Mouse (Mus musculus) cerebellum, adult 9-11 months (tissue): ENCODE data around the gene Clec4a1.

Experiments used
- DNase-seq: peaks from one replicate; pipeline ENCODE4 v3.0.0; 2022

Clec4a1 gene

DNA sequence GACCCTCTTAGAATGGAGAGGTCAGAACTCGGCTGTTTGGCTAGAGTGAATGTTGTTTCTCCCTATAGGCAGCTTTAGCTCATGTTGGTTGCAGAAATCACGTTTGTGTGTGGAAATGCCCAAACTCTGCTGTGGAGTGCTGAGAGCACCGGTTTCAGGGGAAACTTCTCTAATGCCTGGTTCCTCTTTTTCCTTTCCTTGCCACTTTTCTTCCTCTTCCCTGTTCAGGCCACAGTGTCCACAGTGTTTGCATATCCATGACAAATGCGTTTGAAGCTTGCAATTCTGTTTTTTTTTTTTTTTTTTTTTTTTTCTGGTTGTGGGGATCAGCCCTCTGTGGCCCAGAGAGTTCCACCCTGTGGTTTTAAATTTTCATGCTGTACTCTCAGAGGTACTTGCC lies at the start of gene Clec4a1:
Clec4a1 (plus strand) TSS at position 398 of the 400 bp plus-strand sequence.
- DNase-seq, result no peak

DNA sequence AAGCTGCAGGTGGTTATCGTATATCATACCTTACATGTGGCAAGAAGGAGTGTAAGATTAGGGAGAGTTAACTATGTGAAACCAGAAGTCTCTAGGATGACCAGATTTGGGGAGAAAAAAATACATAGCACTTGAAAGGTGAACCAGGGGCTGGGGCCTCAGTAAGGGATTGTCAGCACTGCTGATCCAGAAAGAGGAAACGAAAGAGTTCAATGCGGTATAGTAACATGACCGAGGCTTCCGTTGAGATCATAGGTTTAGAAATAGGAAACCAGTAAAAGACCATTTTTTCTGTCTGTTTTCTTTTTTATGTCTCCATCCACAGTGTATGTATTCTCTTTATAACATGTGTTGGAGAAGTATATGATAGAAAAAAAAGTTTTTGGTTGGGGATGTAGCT lies 48.8 kb upstream of the Clec4a1 start:
- DNase-seq, result no peak

DNA sequence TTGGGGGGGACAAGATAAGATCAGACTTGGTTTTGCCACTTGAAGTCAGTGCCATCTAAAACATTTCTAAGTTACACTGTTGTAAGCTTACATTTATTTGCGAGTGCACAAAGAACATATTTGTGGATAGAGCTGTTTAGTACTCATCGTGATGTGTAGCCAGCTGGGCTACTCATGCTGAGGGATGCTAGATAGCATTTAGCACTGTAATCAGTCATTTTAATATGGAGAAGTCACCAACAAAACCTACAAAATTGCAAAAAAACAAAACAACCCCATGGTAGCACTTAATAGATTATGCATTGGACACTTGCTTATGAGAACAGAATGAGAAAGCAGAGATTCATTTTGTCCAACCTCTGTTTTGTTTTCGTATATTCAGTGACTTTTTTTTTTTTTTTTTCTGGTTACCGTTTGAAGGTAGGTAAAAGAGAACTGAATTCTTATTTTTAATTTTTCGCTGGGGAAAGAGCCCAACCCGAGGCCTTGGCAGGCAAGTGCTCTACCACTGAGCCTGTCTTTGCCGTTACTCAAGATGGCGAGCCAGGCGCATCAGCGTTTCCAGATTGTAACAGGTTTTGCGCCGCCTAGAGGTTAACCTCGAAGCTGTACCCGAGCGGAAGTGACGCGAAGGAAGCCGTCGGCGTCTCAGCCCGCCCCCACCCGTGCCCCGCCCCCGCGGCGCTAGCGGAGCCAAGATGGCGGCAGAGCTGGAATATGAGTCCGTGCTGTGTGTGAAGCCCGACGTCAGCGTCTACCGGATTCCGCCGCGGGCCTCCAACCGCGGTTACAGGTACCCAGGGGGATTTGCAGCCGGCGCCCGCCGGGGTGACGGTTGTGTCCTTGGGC lies 47.6 kb upstream of the Clec4a1 start, which contains the start of gene Necap1:
Necap1 (plus strand) TSS at position 604 of the 849 bp plus-strand sequence.
- peak; percentile 97 for DNase-seq

DNA sequence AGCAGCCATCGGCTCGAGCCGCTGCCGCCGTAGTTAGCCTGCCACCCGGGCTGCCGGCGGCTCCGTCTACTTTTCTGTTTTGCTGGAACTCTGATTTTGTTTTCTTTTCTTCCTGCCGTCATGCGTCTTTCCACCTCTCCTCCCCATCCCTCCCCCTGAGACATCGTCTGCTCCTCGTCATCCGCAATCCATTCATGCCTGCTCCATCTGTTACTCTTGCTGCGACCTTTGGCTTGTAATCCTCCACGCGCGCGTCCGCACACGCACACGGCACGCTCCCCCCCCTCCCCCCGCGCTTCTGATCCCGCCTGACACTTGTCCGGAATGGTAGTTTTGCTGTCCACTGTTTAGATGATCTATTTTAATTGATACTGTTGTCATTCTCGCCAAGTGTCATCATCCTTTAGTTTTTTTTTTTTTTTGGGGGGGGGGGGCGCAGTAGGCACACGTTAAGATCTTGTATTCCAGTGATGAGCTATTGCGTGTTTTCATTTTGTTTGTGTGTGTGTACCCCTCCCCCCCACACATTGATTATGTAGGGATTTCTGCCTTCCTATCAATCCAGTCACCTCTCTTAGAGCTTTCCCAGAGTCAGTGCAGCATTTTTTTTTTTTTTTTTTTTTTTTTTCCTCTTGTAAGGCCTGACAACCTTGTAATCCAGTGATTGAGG lies 46.8 kb upstream of the Clec4a1 start:
- DNase-seq, result peak; percentile 31

DNA sequence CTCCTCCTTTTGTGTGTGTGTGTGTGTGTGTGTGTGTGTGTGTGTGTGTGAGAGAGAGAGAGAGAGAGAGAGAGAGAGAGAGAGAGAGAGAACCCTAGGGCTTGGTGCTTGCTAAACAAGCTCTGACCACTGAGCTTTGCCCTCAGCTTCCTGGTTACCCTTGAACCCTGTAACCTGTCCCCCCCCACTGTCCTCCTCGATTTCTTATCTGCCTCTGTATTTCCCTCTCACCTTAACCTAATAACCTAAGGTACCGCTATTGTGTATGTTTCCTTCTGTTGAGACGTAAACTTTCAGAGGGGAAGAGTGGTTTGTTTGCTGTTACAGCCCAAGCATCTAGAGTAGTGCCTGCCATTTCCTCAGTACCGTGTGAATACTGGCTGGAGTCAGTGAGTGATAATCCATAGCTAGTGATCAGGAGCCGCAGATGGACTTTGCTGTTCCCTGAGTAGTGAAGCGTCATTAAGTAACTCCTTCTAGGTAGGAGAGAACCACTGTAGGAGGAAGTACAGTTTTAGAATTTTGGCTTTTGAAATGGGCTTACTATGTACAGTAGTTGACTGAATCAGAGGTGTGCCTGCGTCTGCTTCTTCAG lies 42.4 kb upstream of the Clec4a1 start:
- no peak for DNase-seq

DNA sequence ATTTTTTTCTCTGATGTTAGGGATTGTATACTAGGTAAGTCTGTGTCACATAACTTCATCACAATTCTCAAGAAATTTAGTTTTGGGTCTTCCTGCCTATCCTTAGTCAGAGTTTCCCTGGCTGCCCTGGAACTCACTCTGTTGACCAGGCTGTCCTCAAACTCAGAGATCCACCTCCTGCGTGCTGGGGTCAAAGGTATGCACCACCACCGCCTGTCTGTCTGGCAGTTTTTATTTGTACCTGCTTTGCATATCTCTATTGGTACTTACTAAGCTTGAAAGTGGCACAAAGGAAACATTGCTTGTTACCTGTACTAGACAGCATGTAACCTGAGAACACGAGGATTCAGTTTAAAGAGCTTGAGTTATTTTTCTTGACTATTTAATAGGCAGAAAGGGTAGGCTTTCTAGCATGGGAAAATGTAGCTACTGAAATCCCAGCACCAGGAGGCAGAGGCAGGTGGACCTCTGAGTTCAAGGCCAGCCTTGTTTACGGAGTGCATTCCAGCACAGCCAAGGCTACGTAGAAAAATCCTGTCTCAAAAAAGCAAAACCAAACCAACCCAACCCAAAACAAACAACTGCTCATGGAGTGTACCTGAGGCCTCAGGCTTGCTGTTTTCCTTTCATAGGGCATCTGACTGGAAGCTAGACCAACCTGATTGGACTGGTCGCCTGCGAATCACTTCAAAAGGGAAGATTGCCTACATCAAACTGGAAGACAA lies 41.7 kb upstream of the Clec4a1 start:
- DNase-seq, result no peak

DNA sequence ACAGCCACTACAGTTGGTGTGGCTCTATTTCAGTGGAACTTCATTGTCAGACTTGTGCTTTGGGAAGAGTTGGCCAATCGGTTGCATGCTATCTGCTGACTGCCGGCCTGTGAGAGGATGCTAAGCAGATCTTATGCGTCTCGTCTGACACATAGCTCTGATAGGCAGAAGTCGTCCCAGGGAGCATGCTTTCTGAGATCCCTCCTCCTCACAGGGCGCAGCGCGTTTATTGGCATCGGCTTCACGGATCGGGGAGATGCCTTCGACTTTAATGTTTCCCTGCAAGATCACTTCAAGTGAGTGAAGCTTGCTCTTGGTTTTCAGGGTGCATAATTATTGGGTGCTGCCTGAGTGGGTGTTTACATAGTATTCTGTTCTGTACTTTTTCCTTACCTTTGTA lies 40.4 kb upstream of the Clec4a1 start:
- DNase-seq, result no peak

DNA sequence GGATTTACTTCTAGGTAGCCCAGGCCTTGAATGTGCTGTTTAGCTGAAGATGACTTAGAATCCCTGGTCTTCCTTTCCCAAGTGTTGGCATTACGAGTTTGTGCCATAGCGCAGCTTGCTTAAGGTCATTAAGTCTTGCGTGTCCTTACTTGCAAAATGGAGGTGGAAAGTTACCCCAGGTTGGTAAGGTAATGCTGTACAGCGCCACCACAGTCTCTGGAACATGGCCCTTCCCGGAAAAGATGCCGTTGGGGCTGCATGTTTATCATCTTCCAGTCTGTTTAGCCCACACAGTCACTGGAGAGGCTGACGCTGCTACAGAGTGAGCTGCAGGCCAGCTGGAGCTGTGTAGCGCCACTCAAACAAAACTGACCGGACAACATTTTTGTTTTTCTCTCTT lies 38.0 kb upstream of the Clec4a1 start:
- DNase-seq, result no peak

DNA sequence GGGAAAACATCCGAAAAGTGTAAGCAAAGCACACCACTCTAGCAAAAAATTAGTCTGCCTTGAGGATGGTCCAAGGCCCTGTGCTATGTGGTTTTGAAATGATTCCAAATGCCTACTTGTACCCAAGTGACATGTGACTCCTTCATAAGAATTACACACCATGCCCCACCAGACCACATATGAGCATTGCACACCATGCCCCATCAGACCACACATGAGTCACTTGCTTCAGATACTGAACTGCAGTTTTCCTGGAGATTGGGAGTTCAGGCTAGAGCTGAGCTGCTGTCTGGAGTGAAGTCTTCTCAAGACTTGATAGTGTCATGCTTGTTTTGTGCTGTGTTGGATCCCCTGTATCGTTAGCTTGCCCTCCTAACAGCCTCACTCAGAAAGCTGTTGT lies 32.0 kb upstream of the Clec4a1 start:
- DNase-seq, result no peak

DNA sequence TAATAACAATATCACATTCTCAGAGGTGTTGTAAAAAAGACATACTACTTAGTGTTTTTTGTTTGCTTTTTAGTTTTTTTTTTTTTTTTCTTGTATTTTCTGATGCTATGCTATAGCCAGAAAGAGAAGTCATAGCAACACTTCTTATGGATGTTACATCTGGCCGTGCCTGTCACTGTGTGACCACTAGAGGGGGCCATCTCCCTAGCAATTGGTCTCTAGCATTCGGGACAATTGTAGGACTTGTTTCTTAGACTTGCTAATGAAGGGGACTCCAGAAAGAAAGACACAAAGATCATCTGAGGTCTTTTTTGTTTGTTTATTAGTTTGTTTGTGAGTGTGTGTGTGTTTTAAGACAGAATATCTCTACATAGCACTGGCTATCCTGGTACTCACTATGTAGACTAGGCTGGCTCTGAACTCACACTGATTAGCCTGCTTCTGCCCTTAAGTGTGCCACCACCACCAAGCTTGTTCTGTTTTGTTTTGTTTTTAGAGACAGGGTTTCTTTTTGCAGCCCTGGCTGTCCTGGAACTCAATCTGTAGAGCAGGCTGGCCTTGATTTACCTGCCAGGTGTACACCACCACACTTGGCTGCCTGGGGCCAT lies 29.1 kb upstream of the Clec4a1 start:
- DNase-seq, result no peak

DNA sequence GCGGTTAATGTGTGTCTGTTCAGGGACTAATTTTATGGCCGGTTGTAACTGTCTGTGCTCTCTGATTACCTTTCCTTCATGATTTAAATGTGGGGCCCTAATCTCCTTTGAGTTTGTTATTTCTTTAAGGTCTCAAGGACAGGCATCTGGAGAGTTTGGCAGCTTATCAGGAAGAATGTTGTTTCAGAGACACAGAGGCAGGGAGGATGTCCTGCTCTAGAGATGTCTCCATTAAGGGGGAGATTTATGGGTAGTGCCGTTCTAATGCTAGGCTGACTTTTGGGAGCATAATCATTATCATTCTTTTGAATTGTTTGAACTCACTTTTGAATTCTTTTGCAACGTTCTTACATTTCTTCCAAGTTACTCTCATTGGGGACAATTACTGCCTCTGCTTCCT lies 1.7 kb upstream of the Clec4a1 start:
- no peak for DNase-seq

DNA sequence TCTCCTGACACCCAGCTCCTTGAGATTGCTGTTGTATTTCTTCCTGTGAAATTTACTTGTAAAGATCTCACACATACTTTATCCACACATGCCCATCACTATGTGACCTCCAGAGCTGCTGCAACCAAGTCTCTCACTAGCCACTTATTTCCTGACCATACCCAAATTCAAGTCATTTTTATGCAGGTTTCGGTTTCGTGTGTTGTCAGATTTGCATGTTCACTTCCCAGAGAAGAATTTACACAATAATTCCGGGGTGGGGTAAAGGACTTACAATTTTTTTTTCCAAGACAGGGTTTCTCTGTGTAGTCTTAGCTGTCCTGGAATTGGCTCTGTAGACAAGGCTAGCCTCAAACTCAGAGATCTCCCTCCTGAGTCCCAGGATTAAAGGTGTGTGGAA lies 13.2 kb downstream of the Clec4a1 start:
- DNase-seq, result no peak

DNA sequence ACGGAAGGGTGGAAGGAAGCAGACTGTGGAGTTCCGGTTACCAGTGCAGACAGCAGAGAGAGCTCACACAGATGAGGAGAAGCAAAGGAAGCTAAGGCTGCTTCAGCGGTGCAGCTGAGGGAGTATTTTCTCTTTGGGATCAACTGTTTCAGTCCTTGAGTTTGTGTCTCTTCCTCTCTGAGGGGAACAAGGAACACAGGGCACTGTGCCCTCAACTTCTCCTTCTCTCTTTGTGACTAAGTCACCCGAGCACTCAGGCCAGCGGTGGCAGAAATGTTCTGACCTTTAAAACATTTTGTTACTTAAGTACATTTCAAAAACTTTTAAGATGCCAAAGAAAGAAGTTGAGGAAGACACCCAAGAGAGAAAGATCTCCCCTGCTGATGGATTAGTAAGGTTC lies 18.0 kb downstream of the Clec4a1 start:
- DNase-seq, result no peak

DNA sequence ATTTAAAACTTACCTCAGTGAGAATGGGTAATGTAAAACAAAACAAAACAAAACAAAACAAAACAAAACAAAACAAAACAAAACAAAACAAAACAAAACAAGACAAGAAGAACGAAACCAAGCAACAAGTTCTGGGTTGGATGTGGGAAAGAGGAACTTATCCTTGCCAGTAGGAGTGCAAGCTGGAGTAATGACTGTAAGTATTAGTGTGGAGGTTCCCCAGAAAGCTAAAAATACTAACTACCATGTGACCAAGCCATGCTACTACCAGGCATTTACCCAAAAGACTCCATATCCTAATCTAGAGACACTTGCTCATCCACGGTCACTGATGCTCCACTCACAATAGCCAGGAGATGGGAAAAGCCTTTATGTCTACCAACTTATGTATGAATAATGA lies 25.1 kb downstream of the Clec4a1 start:
- no peak for DNase-seq

DNA sequence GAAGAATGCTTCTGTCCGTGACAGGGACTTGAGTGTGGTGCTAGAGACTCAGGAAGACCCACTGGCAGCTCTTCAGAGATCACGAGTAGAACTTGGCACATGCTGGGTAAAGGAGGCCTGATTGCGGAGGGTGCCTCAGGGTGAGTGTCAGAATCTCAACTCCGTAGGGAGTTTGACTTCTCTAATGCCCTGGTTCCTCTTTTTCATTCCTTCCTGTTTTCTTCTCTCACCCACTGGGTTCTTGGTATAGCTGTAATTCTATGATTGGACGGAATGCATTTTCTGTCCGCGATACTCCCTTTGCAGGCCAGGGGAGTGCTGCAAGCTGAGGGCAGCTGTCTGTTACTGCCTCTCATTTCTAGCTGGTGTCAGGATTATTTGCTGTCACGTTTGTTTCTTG lies 30.8 kb downstream of the Clec4a1 start, which contains the start of gene Clec4a3:
Clec4a3 (plus strand) TSS at position 115 of the 400 bp plus-strand sequence.
- DNase-seq, result no peak

DNA sequence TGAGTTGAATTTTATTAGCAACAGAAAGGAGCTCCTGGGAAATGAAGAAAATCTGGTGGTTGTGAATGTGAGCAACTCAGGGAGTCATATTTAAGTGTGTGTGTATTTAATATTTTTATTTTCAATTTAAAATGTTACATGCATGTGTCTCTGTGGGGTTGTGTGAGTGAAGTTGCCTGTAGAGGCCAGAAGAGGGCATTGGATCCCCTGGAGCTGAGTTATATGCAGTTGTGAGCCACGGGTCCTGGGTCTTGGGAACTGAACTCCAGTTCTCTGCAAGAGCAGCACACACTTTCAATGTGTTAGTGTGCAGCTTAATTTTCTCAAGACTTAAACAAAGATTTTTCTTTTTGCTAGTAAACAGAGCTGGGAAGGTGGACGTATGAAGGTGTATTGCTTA lies 42.9 kb downstream of the Clec4a1 start:
- no peak for DNase-seq

DNA sequence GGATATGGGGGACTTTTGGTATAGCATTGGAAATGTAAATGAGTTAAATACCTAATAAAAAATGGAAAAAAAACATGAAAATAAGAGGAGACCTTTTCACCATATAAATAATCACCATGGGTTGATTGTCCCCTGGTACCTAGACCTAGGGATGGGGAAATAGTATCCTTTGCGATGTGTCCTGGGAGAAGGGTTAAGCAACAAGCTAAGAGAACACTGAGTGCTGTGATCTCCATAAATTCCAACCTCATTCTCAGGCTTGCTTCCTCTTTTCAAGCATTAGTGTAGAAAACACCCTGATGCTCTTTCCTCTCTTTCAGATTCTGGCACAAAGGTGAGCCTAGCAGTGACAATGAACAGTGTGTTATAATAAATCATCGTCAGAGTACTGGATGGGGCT lies 47.4 kb downstream of the Clec4a1 start:
- no peak for DNase-seq
